Mouse (Mus musculus) hindbrain, embryonic 16.5 days (tissue): ENCODE results near the gene Dand5. TPM values are rescaled to one million over a fixed set of nuclear protein-coding genes. Genes with fewer than 3 reads are reported as not detected.

ENCODE experiments used
- ATAC-seq: fragments of 200-750 bp; cut with Nextera tagmentation; 2 replicates; pipeline ENCODE4 v1.8.0; 2017; ENCODE audit warnings: moderate TSS enrichment, moderate library complexity
- H3K27ac ChIP-seq: fragments of 300-500 bp; sonication (generic); 2 replicates; pipeline ENCODE4 v1.5.1; 2014; ENCODE audit warnings: low read depth, mild to moderate bottlenecking, control low read depth, low read length, moderate library complexity
- H3K27me3 ChIP-seq: fragments of 300-500 bp; sonication (generic); replicated peaks from 2 replicates; pipeline ENCODE4 v1.6.1; 2014; ENCODE audit warnings: low read length; ENCODE audit not compliant: control insufficient read depth, insufficient read depth
- H3K36me3 ChIP-seq: fragments of 300-500 bp; sonication (generic); 2 replicates; pipeline ENCODE4 v1.6.1; 2014; ENCODE audit warnings: mild to moderate bottlenecking, low read length, moderate library complexity, mixed read lengths; ENCODE audit not compliant: control insufficient read depth, insufficient read depth
- H3K4me1 ChIP-seq: fragments of 300-500 bp; sonication (generic); 2 replicates; pipeline ENCODE4 v1.6.1; 2014; ENCODE audit warnings: low read depth, low read length; ENCODE audit not compliant: control insufficient read depth, insufficient read depth
- H3K4me2 ChIP-seq: fragments of 300-500 bp; sonication (generic); 2 replicates; pipeline ENCODE4 v1.6.1; 2014; ENCODE audit warnings: mild to moderate bottlenecking, low read length, control low read depth, moderate library complexity
- H3K4me3 ChIP-seq: fragments of 300-500 bp; sonication (generic); 2 replicates; pipeline ENCODE4 v1.5.1; 2014; ENCODE audit warnings: mild to moderate bottlenecking, low read length, control low read depth, moderate library complexity
- H3K9ac ChIP-seq: fragments of 300-500 bp; sonication (generic); 2 replicates; pipeline ENCODE4 v1.6.1; 2014; ENCODE audit warnings: low read depth, mild to moderate bottlenecking, control low read depth, low read length, moderate library complexity
- H3K9me3 ChIP-seq: fragments of 300-500 bp; sonication (generic); 2 replicates; pipeline ENCODE4 v1.6.1; 2014; ENCODE audit warnings: mild to moderate bottlenecking, low read length, moderate library complexity; ENCODE audit not compliant: control insufficient read depth
- WGBS: fragments of 180-500 bp; shearing (Covaris S2); extraction: QIAGEN DNeasy Blood & Tissue Kit; methylation state at CpG from one replicate; pipeline ENCODE4 v1.1.7; 2014; 5-methylcytosine and 5-hydroxymethylcytosine counted together
- polyA plus RNA-seq: library from polyadenylated mRNA; unstranded; fragments of >200 nt; fragmentation: Nextera tagmentation; extraction: Ambion mirVana; gene quantifications from 2 replicates; pipeline ENCODE4 v1.2.1, GENCODE M21; 2015

The Dand5 gene
- 15.4 and 17.1 TPM in 2 replicates for polyA plus RNA-seq

DNA sequence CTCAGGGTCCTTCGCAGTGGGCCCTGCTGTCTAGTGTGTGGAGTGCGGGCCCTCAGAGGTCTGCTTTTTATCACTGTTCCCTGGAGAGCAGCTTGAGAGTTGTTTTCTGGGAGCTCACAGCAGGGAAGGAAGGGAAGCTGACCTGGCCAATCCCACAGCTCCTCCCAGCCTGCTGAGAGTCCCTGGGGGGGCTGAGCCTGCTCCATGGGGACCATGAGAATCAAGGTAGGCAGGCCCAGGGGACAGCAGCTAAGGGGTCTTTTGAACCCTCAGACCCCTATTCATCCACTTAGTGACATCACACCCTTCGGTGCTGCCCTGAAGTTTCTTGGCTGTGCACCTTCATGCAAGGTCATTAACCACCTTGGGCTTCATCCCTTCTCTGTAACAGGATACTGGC, at the start of gene Dand5:
TSS of gene Dand5 (minus strand) at position 101 of the 400 bp plus-strand sequence.
- Histone ChIP-seq H3K36me3 (no peaks in the 10 kb centered on the region), H3K4me3 (peak within 1 kb of the TSS; percentile 34), H3K9me3 (no peaks in the 10 kb centered on the region), H3K27me3 (no peaks in the 10 kb centered on the region), H3K4me2 (peak within 1 kb of the TSS; percentile 65), H3K4me1 (peaks cover 4% of the 10 kb centered on the region), H3K27ac (no peak within 1 kb of the TSS), H3K9ac (peak within 1 kb of the TSS; percentile 64)
- WGBS: 24% methylated on average over 3 of the region's 3 CpGs
- no peak for ATAC-seq

DNA sequence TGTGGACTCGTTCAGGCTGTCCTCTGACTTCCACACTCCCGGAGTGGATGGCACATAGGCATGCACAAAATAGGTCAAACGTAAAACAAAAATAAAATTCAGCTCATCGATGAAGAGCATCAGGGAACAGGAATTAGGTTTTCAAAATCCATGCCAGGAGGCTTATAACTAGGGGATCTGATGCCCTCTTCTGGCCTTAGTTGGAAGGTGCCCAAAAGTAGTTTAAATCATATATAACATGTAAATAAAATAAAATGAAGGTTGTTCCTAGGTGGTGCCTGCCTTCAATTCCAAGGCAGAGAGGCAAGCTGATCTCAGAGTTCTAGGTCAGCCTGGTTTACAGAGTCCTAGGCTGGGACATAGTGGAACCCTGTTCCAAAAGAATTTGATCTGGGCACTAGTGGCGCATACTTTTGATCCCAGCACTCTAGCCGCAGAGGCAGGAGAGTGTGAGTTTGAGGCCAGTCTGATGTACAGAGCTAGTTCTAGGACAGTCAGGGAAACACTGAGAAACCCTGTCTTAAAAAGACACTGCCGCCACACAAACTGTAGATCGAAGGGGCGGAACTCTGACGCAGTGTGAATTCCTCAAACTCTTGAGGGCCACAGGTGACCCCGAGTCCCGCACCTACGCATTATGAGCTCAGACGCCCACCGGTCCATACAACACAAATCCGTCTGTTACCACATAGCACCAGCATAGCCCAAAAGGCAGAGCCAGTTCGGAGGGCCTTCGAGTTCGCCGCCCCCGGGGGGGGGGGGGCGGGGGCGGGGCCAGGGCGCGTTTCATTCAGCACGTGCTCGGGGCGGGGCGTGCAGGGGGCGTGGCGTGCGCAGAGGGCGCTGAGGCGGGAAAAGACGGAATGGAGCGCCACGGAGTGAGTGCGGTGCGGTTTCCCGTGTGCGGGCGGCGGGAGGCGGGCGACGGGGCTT, 49.0 kb upstream of the Dand5 start, which contains the start of gene Syce2:
TSS of gene Syce2 (plus strand) at position 736 of the 933 bp plus-strand sequence.
- peaks cover 3% of the 10 kb centered on the region; the same call in 1 of the 2 replicates for H3K27me3 ChIP-seq
- H3K9me3 ChIP-seq: no peaks in the 10 kb centered on the region
- H3K36me3 ChIP-seq: peaks cover 10% of the 10 kb centered on the region
- H3K27ac ChIP-seq: no peak within 1 kb of the TSS
- H3K9ac ChIP-seq: peak within 1 kb of the TSS; percentile 62
- ATAC-seq: peak; percentile 76
- H3K4me2 ChIP-seq: peak within 1 kb of the TSS; percentile 98
- H3K4me1 ChIP-seq: peaks cover 13% of the 10 kb centered on the region
- 17% methylated on average over 37 of the region's 46 CpGs for WGBS
- H3K4me3 ChIP-seq: peak within 1 kb of the TSS; percentile 56

DNA sequence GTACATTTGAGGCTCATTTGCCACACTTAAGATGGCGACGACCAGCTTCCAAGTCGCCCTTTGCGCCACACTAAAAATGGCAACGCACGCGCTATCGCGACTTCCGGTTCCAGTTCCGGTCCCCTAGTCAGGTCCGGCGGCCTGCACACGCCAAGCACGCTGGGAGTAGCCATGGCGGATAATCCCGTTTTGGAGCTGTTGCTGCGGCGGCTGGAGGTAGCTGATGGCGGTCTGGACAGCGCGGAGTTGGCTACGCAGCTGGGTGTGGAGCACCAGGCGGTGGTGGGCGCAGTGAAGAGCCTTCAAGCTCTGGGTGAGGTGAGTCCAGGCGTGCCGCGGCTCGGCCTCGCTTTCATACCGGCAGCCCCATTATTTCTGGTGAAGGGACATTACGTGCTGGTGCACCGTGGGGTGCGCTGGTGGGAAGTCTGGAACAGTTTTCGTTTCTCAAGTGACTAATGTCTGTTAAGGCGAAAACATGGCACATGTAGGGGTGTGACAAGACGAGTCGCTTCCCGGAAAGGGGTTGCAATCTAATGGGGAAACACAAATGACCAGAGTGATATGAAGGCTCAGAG, 34.3 kb upstream of the Dand5 start, which contains the start of gene Farsa:
TSS of gene Farsa (plus strand) at position 126 of the 578 bp plus-strand sequence.
- Histone ChIP-seq H3K36me3 (peaks cover 8% of the 10 kb centered on the region), H3K4me2 (peak within 1 kb of the TSS; percentile 96), H3K27me3 (no peaks in the 10 kb centered on the region), H3K9me3 (no peaks in the 10 kb centered on the region), H3K9ac (peak within 1 kb of the TSS; percentile 91), H3K4me1 (peaks cover 12% of the 10 kb centered on the region), H3K4me3 (peak within 1 kb of the TSS; percentile 94), H3K27ac (peak within 1 kb of the TSS; percentile 85)
- under 1% methylated on average over 39 of the region's 39 CpGs for WGBS
- peak; percentile 95 for ATAC-seq

DNA sequence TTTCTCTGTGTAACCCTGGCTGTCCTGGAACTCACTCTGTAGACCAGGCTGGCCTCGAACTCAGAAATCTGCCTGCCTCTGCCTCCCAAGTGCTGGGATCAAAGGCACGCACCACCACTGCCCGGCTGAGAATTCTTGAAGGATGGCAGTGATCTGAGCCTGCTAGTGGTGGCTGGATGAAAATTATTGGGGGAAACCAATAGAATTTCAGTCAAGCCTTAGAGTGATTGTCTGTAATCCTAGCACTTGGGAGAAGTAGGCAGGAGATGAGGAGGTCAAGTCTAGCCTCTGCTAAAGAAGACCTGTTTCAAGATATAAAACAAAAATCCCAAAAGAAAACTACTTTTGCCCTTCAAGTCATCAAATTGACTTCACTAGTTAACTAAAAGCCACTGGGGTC, 33.8 kb upstream of the Dand5 start:
- Histone ChIP-seq H3K4me3 (peak overlapping the region; percentile 94), H3K4me2 (no peak overlapping the region), H3K36me3 (peaks cover 6% of the 10 kb centered on the region), H3K4me1 (peaks cover 12% of the 10 kb centered on the region), H3K27ac (no peak overlapping the region), H3K9me3 (no peaks in the 10 kb centered on the region), H3K9ac (no peak overlapping the region), H3K27me3 (no peaks in the 10 kb centered on the region)
- ATAC-seq: peak; percentile 22
- WGBS: 91% methylated on average over 3 of the region's 3 CpGs

DNA sequence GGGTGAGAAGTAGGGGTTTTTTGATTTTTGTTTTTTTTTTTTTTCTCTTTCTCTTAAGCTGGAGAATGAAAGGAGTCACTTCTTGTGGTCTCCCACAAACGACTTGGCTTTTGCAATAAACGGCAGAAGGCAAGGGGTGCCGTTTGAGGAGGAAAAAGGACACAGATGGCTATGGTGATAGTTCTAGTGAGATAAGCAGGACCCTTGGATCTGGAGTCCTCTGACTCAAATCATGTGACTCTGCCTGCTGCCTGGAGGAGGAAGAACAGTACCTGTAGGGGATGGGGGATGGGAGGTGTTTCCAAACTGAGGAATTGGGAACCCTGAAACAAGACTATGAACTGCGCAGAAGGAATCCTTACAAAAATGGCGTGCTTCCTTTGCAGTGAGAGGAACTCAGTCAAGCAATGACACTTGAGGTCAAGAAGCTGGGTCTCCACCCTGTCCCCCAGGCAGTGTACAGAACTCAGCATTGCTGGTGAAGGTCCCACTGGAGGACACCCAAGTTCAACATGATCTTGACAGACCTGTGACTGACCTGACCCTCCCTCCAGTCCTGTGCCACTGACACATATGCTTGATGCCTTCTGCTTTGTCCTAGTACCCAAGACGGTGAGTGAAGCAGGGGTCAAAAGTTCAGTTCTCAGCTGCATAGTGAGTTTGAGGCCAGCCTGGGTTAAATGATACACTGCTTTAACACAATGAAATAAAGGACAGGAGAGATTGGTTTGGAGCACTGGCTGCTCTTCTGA, 25.2 kb upstream of the Dand5 start:
- ATAC-seq: no peak
- Histone ChIP-seq H3K27ac (peak overlapping the region; percentile 88), H3K9me3 (no peaks in the 10 kb centered on the region), H3K4me3 (peak overlapping the region; percentile 84), H3K9ac (peak overlapping the region; percentile 80), H3K27me3 (no peaks in the 10 kb centered on the region), H3K4me1 (peaks cover 25% of the 10 kb centered on the region), H3K4me2 (peak overlapping the region; percentile 89), H3K36me3 (peaks cover 18% of the 10 kb centered on the region)
- 45% methylated on average over 6 of the region's 6 CpGs for WGBS

DNA sequence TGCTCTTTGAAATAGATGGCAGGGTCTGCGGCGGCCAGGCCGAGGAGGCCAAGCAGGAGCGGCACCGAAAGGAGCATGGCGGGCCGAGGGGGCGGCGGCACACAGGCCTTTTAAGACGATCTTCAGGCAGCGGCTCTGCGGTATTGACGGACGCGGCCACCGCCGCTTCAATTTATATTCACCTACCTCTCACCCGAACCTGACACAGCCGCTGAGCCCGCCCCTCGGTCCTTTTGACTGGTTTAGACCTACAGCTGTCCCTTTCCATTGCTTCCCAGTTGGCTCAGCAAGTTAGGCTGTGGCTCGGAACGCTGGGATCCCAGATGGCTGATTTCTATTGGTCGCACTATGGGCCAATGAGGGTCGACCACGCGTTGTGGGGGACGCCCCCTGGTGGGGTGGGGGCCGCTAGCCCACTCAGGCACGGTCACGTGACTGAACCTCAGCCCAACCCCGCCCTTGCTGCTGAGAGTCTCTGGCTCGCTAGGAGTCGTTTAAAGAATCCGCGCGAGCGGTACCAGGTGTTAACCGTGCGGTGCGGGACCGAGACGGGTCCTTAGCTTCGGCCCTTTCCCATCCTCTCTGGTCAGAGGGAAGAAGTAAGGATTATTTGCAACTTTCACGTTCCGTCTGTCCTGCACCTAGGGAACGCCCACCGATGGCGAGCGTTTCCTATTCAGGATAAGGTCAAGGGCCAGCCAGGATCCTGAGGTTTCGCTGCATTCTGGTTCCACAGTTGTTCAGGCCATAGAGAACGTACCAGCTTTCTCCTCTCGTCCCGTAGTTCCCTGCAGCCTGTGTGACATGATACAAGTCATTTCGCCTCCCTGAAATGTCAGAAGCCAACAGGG, 24.3 kb upstream of the Dand5 start, which contains the start of gene Calr:
TSS of gene Calr (minus strand) at position 213 of the 851 bp plus-strand sequence.
- Histone ChIP-seq H3K27me3 (no peaks in the 10 kb centered on the region), H3K27ac (peak within 1 kb of the TSS; percentile 88), H3K4me1 (peaks cover 25% of the 10 kb centered on the region), H3K9ac (peak within 1 kb of the TSS; percentile 98), H3K4me2 (peak within 1 kb of the TSS; percentile 89), H3K4me3 (peak within 1 kb of the TSS; percentile 84), H3K9me3 (no peaks in the 10 kb centered on the region), H3K36me3 (peaks cover 27% of the 10 kb centered on the region)
- WGBS: 1% methylated on average over 43 of the region's 55 CpGs
- ATAC-seq: peak; percentile 99

DNA sequence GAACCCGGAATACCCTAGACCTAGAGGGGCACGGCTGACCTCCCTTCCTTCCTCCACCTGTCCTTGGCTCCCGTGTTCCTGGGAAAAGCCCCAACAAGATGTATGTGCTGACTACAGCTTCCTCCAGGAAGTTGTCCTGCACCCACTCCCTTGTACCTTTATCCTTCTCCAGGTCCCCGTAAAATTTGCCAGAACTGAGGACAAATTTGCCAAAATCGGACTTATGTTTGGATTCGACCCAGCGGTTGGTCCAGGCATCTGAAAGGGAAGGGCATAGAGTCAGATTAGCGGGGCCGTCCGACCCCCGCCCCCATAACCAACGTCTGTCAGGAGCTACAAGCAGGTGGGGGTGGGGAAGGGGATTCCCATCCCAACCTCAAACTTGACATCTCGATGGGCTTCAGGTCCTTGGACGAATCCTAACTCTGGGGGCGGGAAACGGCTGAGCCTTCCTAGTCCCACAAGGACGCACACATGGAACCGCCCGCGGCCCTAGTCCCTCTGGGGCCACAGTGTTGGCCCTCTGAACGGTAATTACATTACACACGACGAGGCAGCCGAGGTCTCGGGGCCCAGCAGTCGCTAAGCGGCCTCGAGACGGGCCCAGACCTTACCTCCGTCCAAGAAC, 23.6 kb upstream of the Dand5 start:
- peak overlapping the region; percentile 84 for H3K4me3 ChIP-seq
- H3K9me3 ChIP-seq: no peaks in the 10 kb centered on the region
- H3K36me3 ChIP-seq: peaks cover 35% of the 10 kb centered on the region
- peaks cover 25% of the 10 kb centered on the region for H3K4me1 ChIP-seq
- WGBS: under 1% methylated on average over 30 of the region's 30 CpGs
- peak overlapping the region; percentile 60 for H3K4me2 ChIP-seq
- no peaks in the 10 kb centered on the region for H3K27me3 ChIP-seq
- H3K9ac ChIP-seq: peak overlapping the region; percentile 98
- peak; percentile 15 for ATAC-seq
- peak overlapping the region; percentile 84 for H3K27ac ChIP-seq
